Mouse (Mus musculus) MEL (cell line): Measurements from ENCODE around the gene Hacl1. TPM values are rescaled to one million over a fixed set of nuclear protein-coding genes. Genes with fewer than 3 reads are reported as not detected.

Source experiments
- DNase-seq: peaks from one replicate; pipeline ENCODE4 v3.0.0; 2011; ENCODE audit warnings: low read depth, low spot score
- H3K27ac ChIP-seq: 2 replicates; pipeline ENCODE4 v1.5.1; 2012; ENCODE audit warnings: low read depth, mild to moderate bottlenecking, control low read depth, low read length, moderate library complexity; ENCODE audit not compliant: control insufficient read depth
- H3K27me3 ChIP-seq, 2 experiments: fragments of 150-350 bp in 1 of 2; sonication (generic) in 1 of 2; 2 replicates each; pipeline ENCODE4 v1.6.1; 2012; ENCODE audit warnings: low read length in 2 of 2, mild to moderate bottlenecking in 2 of 2, improper control_type of control experiment in 1 of 2, moderate library complexity in 1 of 2; ENCODE audit not compliant: insufficient read depth in 2 of 2, control insufficient read depth in 1 of 2
- H3K36me3 ChIP-seq, 2 experiments: 2 replicates each; pipeline ENCODE4 v1.6.1; 2012 to 2014; ENCODE audit warnings: low read length in 2 of 2, improper control_type of control experiment in 1 of 2, inconsistent platforms in 1 of 2, mild to moderate bottlenecking in 1 of 2; ENCODE audit not compliant: insufficient read depth in 2 of 2, control insufficient read depth in 1 of 2
- H3K4me1 ChIP-seq, 2 experiments: fragments of 150-350 bp in 1 of 2; sonication (generic) in 1 of 2; 2 replicates each; pipeline ENCODE4 v1.6.1; 2012; ENCODE audit warnings: low read length in 2 of 2, improper control_type of control experiment in 1 of 2, mild to moderate bottlenecking in 1 of 2; ENCODE audit not compliant: insufficient read depth in 2 of 2, control insufficient read depth in 1 of 2
- H3K4me3 ChIP-seq, 2 experiments: fragments of 150-350 bp in 1 of 2; sonication (generic) in 1 of 2; 2 replicates each; pipeline ENCODE4 v1.5.1; 2012; ENCODE audit warnings: low read depth in 2 of 2, low read length in 2 of 2, mild to moderate bottlenecking in 2 of 2, moderate library complexity in 2 of 2, control low read depth in 1 of 2, improper control_type of control experiment in 1 of 2; ENCODE audit not compliant: control insufficient read depth in 1 of 2, insufficient read depth in 1 of 2
- H3K79me2 ChIP-seq: 2 replicates; pipeline ENCODE4 v1.6.1; 2012; ENCODE audit warnings: mild to moderate bottlenecking, low read length, moderate library complexity; ENCODE audit not compliant: control insufficient read depth, poor library complexity, insufficient read depth
- H3K9ac ChIP-seq: 2 replicates; pipeline ENCODE4 v1.6.1; 2012; ENCODE audit warnings: low read depth, mild to moderate bottlenecking, control low read depth, low read length, moderate library complexity; ENCODE audit not compliant: control insufficient read depth, poor library complexity, severe bottlenecking
- H3K9me3 ChIP-seq: fragments of 150-350 bp; sonication (generic); replicated peaks from 2 replicates; pipeline ENCODE4 v1.6.1; 2012; ENCODE audit warnings: mild to moderate bottlenecking, low read length, improper control_type of control experiment, moderate library complexity; ENCODE audit not compliant: insufficient read depth
- BHLHE40 ChIP-seq: IDR thresholded peaks from 2 replicates; pipeline ENCODE4 v1.6.1; 2012; ENCODE audit warnings: low read depth, mild to moderate bottlenecking, inconsistent platforms, low read length, improper control_type of control experiment, borderline replicate concordance
- CHD1 ChIP-seq: IDR thresholded peaks from 2 replicates; pipeline ENCODE4 v1.6.1; 2012; ENCODE audit warnings: low read depth, mild to moderate bottlenecking, inconsistent platforms, low read length, improper control_type of control experiment
- CHD2 ChIP-seq: IDR thresholded peaks from 2 replicates; pipeline ENCODE4 v1.6.1; 2011; ENCODE audit warnings: low read length, improper control_type of control experiment
- CTCF ChIP-seq, 3 experiments: IDR thresholded peaks in 2 of 3; conservative IDR thresholded peaks in 1 of 3; 2 replicates each; pipeline ENCODE4 v1.5.1; 2011 to 2012; ENCODE audit warnings: low read length in 3 of 3, low read depth in 2 of 3, mild to moderate bottlenecking in 2 of 3, improper control_type of control experiment in 1 of 3, inconsistent platforms in 1 of 3, mixed read lengths in 1 of 3, moderate library complexity in 1 of 3; ENCODE audit not compliant: control insufficient read depth in 1 of 3, insufficient read depth in 1 of 3, poor library complexity in 1 of 3, severe bottlenecking in 1 of 3
- E2F4 ChIP-seq: IDR thresholded peaks from 2 replicates; pipeline ENCODE4 v1.6.1; 2011; ENCODE audit warnings: low read depth, low read length, improper control_type of control experiment, borderline replicate concordance
- ELF1 ChIP-seq: IDR thresholded peaks from 2 replicates; pipeline ENCODE4 v1.6.1; 2014; ENCODE audit warnings: low read depth, mild to moderate bottlenecking, inconsistent platforms, low read length, improper control_type of control experiment, moderate library complexity
- EP300 ChIP-seq, 2 experiments: IDR thresholded peaks; 2 replicates each; pipeline ENCODE4 v1.6.1; 2011; ENCODE audit warnings: improper control_type of control experiment in 2 of 2, low read length in 2 of 2, low read depth in 1 of 2, mild to moderate bottlenecking in 1 of 2
- ETS1 ChIP-seq: IDR thresholded peaks from 2 replicates; pipeline ENCODE4 v1.6.1; 2012; ENCODE audit warnings: low read depth, mild to moderate bottlenecking, inconsistent platforms, low read length, improper control_type of control experiment, moderate library complexity
- GATA1 ChIP-seq: IDR thresholded peaks from 2 replicates; pipeline ENCODE4 v1.6.1; 2011; ENCODE audit warnings: low read depth, low read length, improper control_type of control experiment
- HCFC1 ChIP-seq: IDR thresholded peaks from 2 replicates; pipeline ENCODE4 v1.6.1; 2012; ENCODE audit warnings: low read depth, mild to moderate bottlenecking, inconsistent platforms, low read length, improper control_type of control experiment, moderate library complexity
- JUND ChIP-seq: IDR thresholded peaks from 2 replicates; pipeline ENCODE4 v1.6.1; 2011; ENCODE audit warnings: low read depth, mild to moderate bottlenecking, improper control_type of control experiment, low read length
- KAT2A ChIP-seq: conservative IDR thresholded peaks from 2 replicates; pipeline ENCODE4 v1.6.1; 2012; ENCODE audit warnings: low read depth, low read length, improper control_type of control experiment, inconsistent platforms
- MAFK ChIP-seq: IDR thresholded peaks from 2 replicates; pipeline ENCODE4 v1.6.1; 2011; ENCODE audit warnings: low read depth, mild to moderate bottlenecking, low read length, improper control_type of control experiment, borderline replicate concordance
- MAZ ChIP-seq: IDR thresholded peaks from 2 replicates; pipeline ENCODE4 v1.6.1; 2012; ENCODE audit warnings: low read depth, mild to moderate bottlenecking, inconsistent platforms, low read length, improper control_type of control experiment
- MEF2A ChIP-seq: IDR thresholded peaks from 2 replicates; pipeline ENCODE4 v1.6.1; 2014; ENCODE audit warnings: low read depth, mild to moderate bottlenecking, inconsistent platforms, low read length, improper control_type of control experiment; ENCODE audit not compliant: poor library complexity, insufficient replicate concordance, severe bottlenecking; ENCODE audit errors: extremely low read depth
- MYB ChIP-seq: IDR thresholded peaks from 2 replicates; pipeline ENCODE4 v1.6.1; 2011; ENCODE audit warnings: mild to moderate bottlenecking, low read depth, low read length, improper control_type of control experiment
- MYC ChIP-seq: IDR thresholded peaks from 2 replicates; pipeline ENCODE4 v1.6.1; 2011; ENCODE audit warnings: low read depth, mild to moderate bottlenecking, low read length, improper control_type of control experiment, moderate library complexity
- NELFE ChIP-seq: IDR thresholded peaks from 2 replicates; pipeline ENCODE4 v1.6.1; 2011; ENCODE audit warnings: low read depth, low read length, improper control_type of control experiment
- NRF1 ChIP-seq: IDR thresholded peaks from 2 replicates; pipeline ENCODE4 v1.6.1; 2014; ENCODE audit warnings: low read depth, mild to moderate bottlenecking, inconsistent platforms, low read length, improper control_type of control experiment, moderate library complexity; ENCODE audit not compliant: poor library complexity, insufficient read depth, severe bottlenecking
- POLR2A ChIP-seq, 2 experiments: IDR thresholded peaks; 2 replicates each; pipeline ENCODE4 v1.6.1; 2011 to 2012; ENCODE audit warnings: low read length in 2 of 2, mild to moderate bottlenecking in 2 of 2, control low read depth in 1 of 2, improper control_type of control experiment in 1 of 2, low read depth in 1 of 2, moderate library complexity in 1 of 2; ENCODE audit not compliant: control insufficient read depth in 1 of 2, insufficient read depth in 1 of 2, poor library complexity in 1 of 2
- POLR2AphosphoS2 ChIP-seq: IDR thresholded peaks from 2 replicates; pipeline ENCODE4 v1.6.1; 2011; ENCODE audit warnings: low read length, improper control_type of control experiment
- POLR2AphosphoS5 ChIP-seq: IDR thresholded peaks from 2 replicates; pipeline ENCODE4 v1.6.1; 2012; ENCODE audit warnings: low read depth, borderline replicate concordance, mild to moderate bottlenecking, inconsistent platforms, low read length, moderate library complexity, mixed read lengths
- RAD21 ChIP-seq: IDR thresholded peaks from 2 replicates; pipeline ENCODE4 v1.6.1; 2011; ENCODE audit warnings: mild to moderate bottlenecking, low read depth, low read length, improper control_type of control experiment
- RCOR1 ChIP-seq: IDR thresholded peaks from 2 replicates; pipeline ENCODE4 v1.6.1; 2012; ENCODE audit warnings: low read depth, mild to moderate bottlenecking, inconsistent platforms, low read length, improper control_type of control experiment
- SIN3A ChIP-seq: IDR thresholded peaks from 2 replicates; pipeline ENCODE4 v1.6.1; 2012; ENCODE audit warnings: low read length, improper control_type of control experiment, inconsistent platforms
- TAL1 ChIP-seq: IDR thresholded peaks from 2 replicates; pipeline ENCODE4 v1.6.1; 2012; ENCODE audit warnings: mild to moderate bottlenecking, inconsistent platforms, low read length, moderate library complexity, mixed read lengths
- TBP ChIP-seq: IDR thresholded peaks from 2 replicates; pipeline ENCODE4 v1.8.0; 2011; ENCODE audit warnings: low read depth, low read length, improper control_type of control experiment
- TCF12 ChIP-seq: IDR thresholded peaks from 2 replicates; pipeline ENCODE4 v1.6.1; 2014; ENCODE audit warnings: low read depth, mild to moderate bottlenecking, inconsistent platforms, low read length, improper control_type of control experiment, moderate library complexity
- UBTF ChIP-seq: IDR thresholded peaks from 2 replicates; pipeline ENCODE4 v1.6.1; 2012; ENCODE audit warnings: low read depth, mild to moderate bottlenecking, inconsistent platforms, low read length, improper control_type of control experiment, moderate library complexity, borderline replicate concordance; ENCODE audit not compliant: insufficient read depth
- USF1 ChIP-seq: IDR thresholded peaks from 2 replicates; pipeline ENCODE4 v1.6.1; 2014; ENCODE audit warnings: low read depth, mild to moderate bottlenecking, inconsistent platforms, low read length, improper control_type of control experiment, moderate library complexity
- USF2 ChIP-seq, 2 experiments: IDR thresholded peaks; 2 replicates each; pipeline ENCODE4 v1.6.1; 2011 to 2012; ENCODE audit warnings: improper control_type of control experiment in 2 of 2, low read length in 2 of 2, borderline replicate concordance in 1 of 2, inconsistent platforms in 1 of 2, low read depth in 1 of 2, mild to moderate bottlenecking in 1 of 2; ENCODE audit not compliant: insufficient read depth in 1 of 2
- ZC3H11A ChIP-seq: IDR thresholded peaks from 2 replicates; pipeline ENCODE4 v1.6.1; 2012; ENCODE audit warnings: low read depth, mild to moderate bottlenecking, inconsistent platforms, low read length, improper control_type of control experiment
- ZKSCAN1 ChIP-seq: IDR thresholded peaks from 2 replicates; pipeline ENCODE4 v1.6.1; 2012; ENCODE audit warnings: low read depth, mild to moderate bottlenecking, inconsistent platforms, low read length, improper control_type of control experiment, moderate library complexity
- ZMIZ1 ChIP-seq: IDR thresholded peaks from 2 replicates; pipeline ENCODE4 v1.6.1; 2012; ENCODE audit warnings: low read depth, mild to moderate bottlenecking, inconsistent platforms, low read length, improper control_type of control experiment, moderate library complexity
- ZNF384 ChIP-seq: IDR thresholded peaks from 2 replicates; pipeline ENCODE4 v1.6.1; 2012; ENCODE audit warnings: low read depth, mild to moderate bottlenecking, inconsistent platforms, low read length, improper control_type of control experiment
- polyA plus RNA-seq, 2 experiments: library from polyadenylated mRNA; stranded (reverse) in 1 of 2; unstranded in 1 of 2; fragments of >175 nt in 1 of 2; fragments of >200 nt in 1 of 2; gene quantifications; 2 replicates each; pipeline versions ENCODE4 v1.2.1 to v1.2.4; 2012; ENCODE audit warnings: low replicate concordance in 2 of 2, low read depth in 1 of 2; ENCODE audit not compliant: insufficient read length in 2 of 2, insufficient read depth in 1 of 2, missing spikeins in 1 of 2
- total RNA-seq: library from RNA; depleted of rRNA; stranded (reverse); fragments of 300-350 nt; gene quantifications from 2 replicates; pipeline ENCODE4 v1.2.3, GENCODE M21; 2012

Gene Hacl1
- total and polyA plus RNA-seq, 3 experiments = 7.7 to 13.3 TPM; not detected in 1

- no peaks in the 10 kb centered on the region for H3K79me2 ChIP-seq
- peak; percentile 76 for DNase-seq
- H3K27ac ChIP-seq = peak overlapping the region; percentile 89
- H3K9me3 ChIP-seq = no peaks in the 10 kb centered on the region
- H3K36me3 ChIP-seq = peaks cover 0 to 27% of the 10 kb centered on the region in 2 experiments; a peak in 3 of 4 replicates
- peak overlapping the region; percentile 28 to 48 for H3K4me3 ChIP-seq
- peaks cover 17 to 36% of the 10 kb centered on the region in 2 experiments for H3K4me1 ChIP-seq
- H3K27me3 ChIP-seq = no peaks in the 10 kb centered on the region
- peak overlapping the region; percentile 47 for H3K9ac ChIP-seq
- TF ChIP-seq CHD2 = no peak
- TF ChIP-seq ELF1 = no peak
- no peak for TF ChIP-seq MAFK
- peak; percentile 53; the same call in 1 of the 2 replicates for TF ChIP-seq RCOR1
- TF ChIP-seq TCF12 = peak; percentile 81
- peak; percentile 97 for TF ChIP-seq MYB
- no peak for TF ChIP-seq HCFC1
- peak; percentile 7; the same call in 1 of the 2 replicates for TF ChIP-seq TBP
- TF ChIP-seq POLR2AphosphoS5 = no peak
- TF ChIP-seq ZKSCAN1 = no peak
- TF ChIP-seq CHD1 = no peak
- no peak; the same call in 1 of the 2 replicates for TF ChIP-seq MAZ
- TF ChIP-seq NELFE = no peak
- TF ChIP-seq MEF2A = no peak
- TF ChIP-seq POLR2AphosphoS2 = no peak
- peak; percentile 52 to 91 for TF ChIP-seq EP300 (IDR thresholded peaks at IDR 0.05; ENCODE audit: low read depth in 1 of 2, low read length in 2 of 2)
- no peak for TF ChIP-seq UBTF
- TF ChIP-seq GATA1 = peak; percentile 74
- no peak for TF ChIP-seq USF1
- TF ChIP-seq BHLHE40 = peak; percentile 49; the same call in 1 of the 2 replicates
- peak; percentile 16 for TF ChIP-seq TAL1
- TF ChIP-seq POLR2A (IDR thresholded peaks at IDR 0.05; ENCODE audit: control insufficient read depth in 1 of 2, insufficient read depth in 1 of 2, low read depth in 1 of 2, low read length in 2 of 2, poor library complexity in 1 of 2) = peak in 1 of 2 experiments; percentile 9; a peak in 1 of 4 replicates
- no peak for TF ChIP-seq CTCF (IDR thresholded peaks at IDR 0.05 in 2 of 3, conservative IDR thresholded peaks at IDR 0.05 in 1 of 3; ENCODE audit: control insufficient read depth in 1 of 3, insufficient read depth in 1 of 3, low read depth in 2 of 3, low read length in 3 of 3, poor library complexity in 1 of 3, severe bottlenecking in 1 of 3)
- peak; percentile 80 for TF ChIP-seq SIN3A
- no peak for TF ChIP-seq ZMIZ1
- peak; percentile 59; the same call in 1 of the 2 replicates for TF ChIP-seq JUND
- TF ChIP-seq ZC3H11A = no peak
- TF ChIP-seq E2F4 = no peak
- peak; percentile 75 for TF ChIP-seq ZNF384
- peak; percentile 67; the same call in 1 of the 2 replicates for TF ChIP-seq MYC
- TF ChIP-seq NRF1 = no peak
- no peak for TF ChIP-seq RAD21
- TF ChIP-seq KAT2A = no peak
- TF ChIP-seq ETS1 = peak; percentile 71
- no peak for TF ChIP-seq USF2 (IDR thresholded peaks at IDR 0.05; ENCODE audit: borderline replicate concordance in 1 of 2, insufficient read depth in 1 of 2, low read depth in 1 of 2, low read length in 2 of 2)
Observed at GRCm38 (mm10) chr14:31664100-31664902, 23.2 kb upstream of the Hacl1 start.
